Mouse (Mus musculus) left cerebral cortex, postnatal 36 days (tissue): Measurements from ENCODE around the gene Rnase2b. TPM values are rescaled to one million over a fixed set of nuclear protein-coding genes. Genes with fewer than 3 reads are reported as not detected.
"Not testable (repeated sequence)": the region's sequence is repeated elsewhere in the genome, so short reads cannot be mapped to it uniquely, and the experiment has no call there.

Source experiments
- DNase-seq, 2 experiments: peaks; one replicate each; pipeline ENCODE4 v3.0.0; 2021 to 2022; ENCODE audit warnings: low spot score in 2 of 2, mixed read lengths in 1 of 2
- intact Hi-C: fragments of 180-260 bp; cut with DNase I; formaldehyde crosslinking; loops from one replicate; pipeline ENCODE4 v1.15.1; 2025
- total RNA-seq, 2 experiments: library from RNA; stranded (reverse); gene quantifications; 2 replicates each; pipeline ENCODE4 v1.2.3; 2021

Rnase2b gene
- total RNA-seq, 2 experiments from 2014 or later: not detected

DNA sequence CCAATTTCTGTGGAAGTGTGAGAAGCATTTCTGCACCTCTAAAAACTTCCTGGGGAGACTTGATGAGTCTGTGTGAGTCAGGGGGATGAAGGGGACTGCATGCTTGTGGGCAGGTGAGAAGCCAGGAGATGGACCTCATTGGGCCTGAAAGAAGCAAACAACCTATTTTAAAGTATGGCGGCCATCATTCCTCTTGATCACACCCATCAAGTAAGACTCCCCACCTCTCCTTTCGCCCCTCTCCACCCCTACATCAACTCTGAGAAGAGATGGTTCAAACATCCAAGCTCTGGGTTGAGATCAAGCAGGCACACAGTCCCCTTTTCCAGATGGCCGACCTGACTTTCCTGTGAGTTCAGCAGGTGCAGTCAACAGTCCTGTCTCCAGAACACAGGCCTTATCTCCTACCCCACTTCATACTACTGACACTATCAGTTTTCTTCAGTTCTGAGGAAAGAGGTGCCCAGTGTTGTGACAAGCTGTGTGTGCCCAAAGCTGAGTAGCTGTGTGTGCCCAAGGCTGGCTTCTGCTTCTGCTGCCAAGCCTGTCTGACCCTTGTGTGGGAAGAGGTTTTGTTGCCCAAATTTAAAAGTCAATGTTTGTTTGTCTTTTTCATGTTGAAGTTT, 11.7 kb upstream of the Rnase2b start:
- DNase-seq: no peak
- intact Hi-C loops: no loop called here

- no peak for DNase-seq
Measured at GRCm38 (mm10) chr14:51152249-51152870, 9.7 kb upstream of the Rnase2b start.

DNA sequence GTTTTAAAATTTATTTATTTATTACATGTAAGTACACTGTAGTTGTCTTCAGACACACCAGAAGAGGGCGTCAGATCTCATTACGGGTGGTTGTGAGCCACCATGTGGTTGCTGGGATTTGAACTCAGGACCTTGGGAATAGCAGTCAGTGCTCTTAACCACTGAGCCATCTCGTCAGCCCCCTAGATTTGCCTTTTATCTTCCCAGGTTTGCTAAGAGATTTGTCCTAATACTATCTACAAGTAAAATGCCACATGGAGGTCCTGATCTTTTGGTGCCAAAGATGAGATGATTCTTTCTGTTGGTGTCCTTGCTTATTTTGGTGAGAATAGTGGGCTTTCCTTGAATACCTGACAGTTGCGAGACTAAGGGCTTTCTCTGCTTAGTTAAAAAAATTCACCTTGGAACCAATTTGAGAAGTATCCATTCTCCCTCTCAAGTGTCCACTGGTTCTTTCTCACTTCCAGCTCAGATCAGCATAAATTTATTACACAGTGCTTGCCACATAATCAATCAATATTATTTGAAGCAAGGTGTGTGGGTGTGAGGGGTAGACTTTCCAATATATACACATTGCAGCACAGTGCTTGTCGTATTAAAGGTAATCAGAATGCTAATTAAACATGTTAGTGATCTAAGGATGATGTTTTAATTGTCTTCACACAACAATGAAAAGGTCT, 5.9 kb upstream of the Rnase2b start:
- intact Hi-C loops: no loop called here
- DNase-seq: no peak

More at GRCm38 (mm10) chr14:51152249-51152870, 9.7 kb upstream of the Rnase2b start:
- intact Hi-C loops: no loop called here

- no peak for DNase-seq
- intact Hi-C loops: no loop called here
Measured at GRCm38 (mm10) chr14:51156736-51157068, 5.4 kb upstream of the Rnase2b start.

- DNase-seq: no peak
- intact Hi-C loops: no loop called here
Measured at GRCm38 (mm10) chr14:51157072-51157471, 5.0 kb upstream of the Rnase2b start.

DNA sequence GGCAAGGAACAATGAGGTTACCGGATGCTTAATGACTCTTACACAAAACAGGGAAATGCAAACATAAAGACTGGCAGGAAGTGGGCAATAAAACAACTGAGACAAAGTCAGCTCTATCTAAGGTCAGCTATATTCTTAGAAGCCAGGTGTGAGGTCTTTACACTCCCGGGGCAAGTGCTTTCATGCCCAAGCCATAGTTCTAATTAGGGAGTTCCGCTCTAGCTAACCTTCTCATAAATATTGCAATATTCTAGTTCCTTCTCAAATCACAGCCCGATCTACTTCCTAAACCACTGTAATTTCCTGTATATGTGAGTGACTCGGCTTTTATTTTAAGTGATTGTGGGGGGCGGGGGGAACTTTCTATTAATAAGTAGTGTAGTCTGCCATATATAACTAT, 1.3 kb downstream of the Rnase2b start:
- DNase-seq, intact Hi-C loops: not testable (repeated sequence)

DNA sequence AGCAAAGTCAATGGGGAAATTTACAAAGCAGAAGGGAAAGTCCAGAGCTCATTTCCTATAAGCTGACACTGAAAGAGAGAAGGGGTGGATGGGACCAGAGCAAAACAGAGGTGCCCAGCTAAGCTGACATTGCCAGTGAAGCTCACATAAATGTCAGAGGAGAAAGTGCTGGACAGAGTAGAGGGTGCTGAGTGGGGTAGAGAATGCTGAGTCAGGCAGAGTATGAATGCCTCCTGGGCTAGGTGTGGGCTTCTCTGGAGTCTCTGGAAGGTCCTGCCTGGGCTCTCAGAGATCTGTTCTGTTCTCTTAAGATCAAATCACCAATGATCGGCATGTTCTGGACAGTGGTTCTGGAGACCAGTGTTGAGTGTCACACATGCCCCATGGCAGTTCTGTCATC, 3.4 kb downstream of the Rnase2b start:
- intact Hi-C loops: no loop called here
- DNase-seq: no peak

DNA sequence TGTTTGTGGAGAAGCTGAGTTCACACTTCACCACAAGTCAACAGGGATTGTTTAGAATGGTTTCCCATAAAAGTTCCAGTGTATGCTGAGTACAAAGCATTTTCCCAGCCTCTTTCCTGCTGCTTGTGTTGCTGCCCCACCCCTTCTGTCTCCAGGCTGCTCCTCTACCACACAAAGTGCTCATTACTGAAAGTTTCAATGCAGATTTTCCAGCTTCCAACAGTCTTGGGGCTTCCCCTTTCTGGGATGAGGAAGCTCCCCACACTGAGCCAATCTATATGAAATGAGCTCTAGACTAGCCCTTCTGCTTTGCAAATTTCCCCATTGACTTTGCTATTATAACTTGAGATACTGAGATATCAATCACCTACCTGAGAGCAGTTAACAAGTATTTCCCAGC, 4.0 kb downstream of the Rnase2b start:
- DNase-seq: no peak
- intact Hi-C loops: no loop called here

GRCm38 (mm10) chr14:51172095-51172865, 10.2 kb downstream of the Rnase2b start:
- intact Hi-C loops: not testable (repeated sequence)

DNA sequence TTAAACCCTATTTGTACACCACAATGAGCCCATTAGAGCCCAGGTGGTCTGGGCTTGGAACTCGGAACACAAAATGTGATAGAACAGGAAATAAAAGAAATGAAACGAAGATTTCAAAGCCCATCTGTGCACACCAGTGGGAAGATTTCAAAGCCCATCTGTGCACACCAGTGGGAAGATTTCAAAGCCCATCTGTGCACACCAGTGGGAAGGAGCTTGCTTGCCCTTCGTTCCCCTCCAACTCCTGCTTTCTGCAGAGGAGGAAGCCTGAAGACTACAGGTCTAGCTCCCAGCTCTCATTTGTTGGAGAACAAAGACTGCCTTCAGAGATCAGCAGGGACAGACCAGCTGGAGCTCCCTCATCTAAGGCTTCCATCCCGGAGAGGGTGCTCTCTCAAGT, 10.9 kb downstream of the Rnase2b start:
- intact Hi-C loops: not testable (repeated sequence)
- DNase-seq: peak in 1 of 2 experiments; percentile 15

More at GRCm38 (mm10) chr14:51172095-51172865, 10.2 kb downstream of the Rnase2b start:
- not testable (repeated sequence) for DNase-seq

DNA sequence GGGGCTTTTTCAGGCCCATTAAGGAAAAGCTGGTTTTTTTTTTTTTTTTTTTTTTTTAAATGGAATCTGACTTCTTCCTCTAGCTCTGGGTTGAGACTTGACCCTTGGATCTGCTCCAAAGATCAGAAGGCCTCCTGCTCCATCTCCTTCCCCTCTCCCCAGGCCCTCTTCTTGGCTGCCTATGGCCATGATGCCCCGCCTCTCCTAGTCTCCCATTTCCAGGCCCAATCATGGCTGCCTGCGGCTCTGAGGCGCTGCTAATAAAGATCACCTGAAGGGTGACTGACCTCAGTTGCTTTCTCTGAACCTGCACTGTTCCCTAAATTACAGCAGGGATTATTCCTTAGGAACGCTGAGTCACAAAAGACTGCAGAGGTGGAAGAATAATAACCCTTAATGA, 11.8 kb downstream of the Rnase2b start:
- no peak for DNase-seq
- intact Hi-C loops: no loop called here

GRCm38 (mm10) chr14:51181051-51181450, 19.0 kb downstream of the Rnase2b start:
- intact Hi-C loops, DNase-seq: not testable (repeated sequence)

- DNase-seq: no peak
- intact Hi-C loops: no loop called here
Measured at GRCm38 (mm10) chr14:51195681-51196080, 33.6 kb downstream of the Rnase2b start.

- intact Hi-C loops: no loop called here
- DNase-seq: no peak
Measured at GRCm38 (mm10) chr14:51199098-51200023, 37.3 kb downstream of the Rnase2b start, which contains the start of gene Ang2. Ang2 (minus strand) TSS chr14:51199148.

- intact Hi-C loops: no loop called here
- DNase-seq: no peak
Measured at GRCm38 (mm10) chr14:51200054-51200453, 38.0 kb downstream of the Rnase2b start.

DNA sequence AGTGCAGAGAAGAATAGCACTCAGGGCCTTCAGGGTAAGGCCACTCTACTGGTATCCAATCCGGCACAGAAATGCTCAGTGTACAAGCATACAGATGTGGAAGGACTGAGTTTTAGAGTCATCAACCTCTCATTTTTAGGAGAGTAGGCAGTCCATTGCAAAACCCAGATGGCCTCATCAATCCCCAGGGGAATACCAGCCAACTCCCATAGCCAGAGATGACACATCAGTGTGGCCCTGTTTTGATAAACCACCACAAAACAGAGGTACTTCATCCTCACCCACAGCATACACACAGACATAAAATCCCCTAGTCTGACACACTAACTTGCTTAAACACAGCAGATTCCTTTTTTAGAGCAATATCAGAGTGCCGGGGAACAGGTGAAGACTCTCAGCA, 38.4 kb downstream of the Rnase2b start:
- intact Hi-C loops: no loop called here
- no peak for DNase-seq

DNA sequence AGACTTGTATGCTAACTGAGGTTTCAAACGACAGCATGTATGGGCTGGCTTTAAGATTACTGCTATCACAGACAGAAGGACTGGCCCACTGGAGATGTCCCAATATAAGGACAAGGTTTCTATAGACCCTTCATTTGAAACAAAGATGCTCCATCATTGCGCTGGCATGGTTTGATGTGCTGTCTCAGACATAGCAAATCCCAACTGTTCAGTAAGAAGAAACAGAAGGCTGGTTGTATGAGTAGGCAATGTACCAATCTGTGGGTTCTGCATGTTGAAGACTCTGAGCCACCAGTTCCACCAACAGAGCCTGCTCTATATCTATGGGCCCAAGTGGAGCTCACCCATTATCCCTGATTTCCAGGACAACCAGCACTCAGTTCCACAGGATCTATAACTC, 41.1 kb downstream of the Rnase2b start, which contains the start of gene Ear14:
TSS of gene Ear14 (plus strand) at position 277 of the 400 bp plus-strand sequence.
- DNase-seq: no peak
- intact Hi-C loops: no loop called here
